Mouse (Mus musculus): Measurements from ENCODE around the gene Ppp6r1. TPM values are rescaled to one million over a fixed set of nuclear protein-coding genes. Genes with fewer than 3 reads are reported as not detected.
A peak's percentile ranks its signal among the peaks of the same experiment; 100 is the strongest.

The Ppp6r1 gene
- polyA plus RNA-seq, 1 experiment from 2014 or later = 4.3 TPM

DNA sequence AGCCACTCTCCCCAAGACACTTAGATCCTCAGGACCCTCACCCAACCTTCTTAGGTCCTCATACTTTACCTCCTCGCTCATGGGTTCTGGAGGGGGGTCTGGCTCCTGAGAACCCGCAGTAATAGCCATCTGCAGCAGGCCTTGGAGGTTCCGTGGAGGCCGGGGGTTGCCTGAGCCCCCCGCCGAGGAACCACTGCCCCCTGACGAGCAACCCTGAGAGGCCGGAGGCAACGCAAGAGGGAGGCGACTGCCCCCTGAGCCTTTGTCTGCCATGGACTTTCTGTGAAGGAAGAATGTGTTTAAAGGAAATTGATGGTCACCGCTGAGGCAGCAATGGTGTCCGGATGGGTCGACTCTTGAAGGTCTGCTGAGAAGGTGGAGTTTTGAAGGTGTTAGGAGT is 25.4 kb upstream of the Ppp6r1 start:
- peaks cover 15% of the 10 kb centered on the region for H3K36me3 ChIP-seq (ENCODE audit: control insufficient read depth, insufficient read depth, low read length)
- no peak for ATAC-seq
- peak overlapping the region; percentile 69 for H3K4me3 ChIP-seq (ENCODE audit: low read length)
- H3K27me3 ChIP-seq (replicated peaks; ENCODE audit: control insufficient read depth, insufficient read depth, low read length) = no peaks in the 10 kb centered on the region
- H3K9ac ChIP-seq (ENCODE audit: low read depth, low read length) = peak overlapping the region; percentile 63
- H3K4me2 ChIP-seq (ENCODE audit: low read length) = peak overlapping the region; percentile 86
- WGBS = under 1% methylated on average over 13 of the region's 13 CpGs
- no peaks in the 10 kb centered on the region for H3K9me3 ChIP-seq (ENCODE audit: control insufficient read depth, low read length)
- no peak overlapping the region; the same call in 1 of the 2 replicates for H3K27ac ChIP-seq (ENCODE audit: low read depth, low read length)
- H3K4me1 ChIP-seq (ENCODE audit: control insufficient read depth, insufficient read depth, low read depth, low read length) = peaks cover 8% of the 10 kb centered on the region

DNA sequence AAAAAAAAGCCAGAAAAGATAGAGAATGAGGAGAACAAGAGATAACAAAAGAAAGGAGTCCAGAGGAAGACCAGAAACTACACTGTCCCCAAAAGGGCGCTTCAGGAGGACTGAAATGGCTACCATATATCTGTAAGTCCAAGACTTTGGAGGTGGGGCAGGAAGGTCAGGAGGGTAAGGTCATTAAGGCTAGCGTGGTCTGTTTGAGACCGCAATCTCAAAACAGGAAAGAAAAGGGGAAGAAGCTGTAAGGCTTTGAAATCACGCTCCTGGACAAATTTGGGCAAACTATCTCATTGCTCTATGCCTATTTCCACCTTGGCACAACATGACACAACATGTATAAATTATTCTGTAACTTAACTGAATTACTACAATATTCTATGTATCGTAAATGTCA is 24.5 kb upstream of the Ppp6r1 start:
- Histone ChIP-seq H3K27me3 (replicated peaks; ENCODE audit: control insufficient read depth, insufficient read depth, low read length) (no peaks in the 10 kb centered on the region), H3K4me2 (ENCODE audit: low read length) (no peak overlapping the region), H3K4me1 (ENCODE audit: control insufficient read depth, insufficient read depth, low read depth, low read length) (peaks cover 8% of the 10 kb centered on the region), H3K4me3 (ENCODE audit: low read length) (no peak overlapping the region), H3K36me3 (ENCODE audit: control insufficient read depth, insufficient read depth, low read length) (peaks cover 15% of the 10 kb centered on the region), H3K27ac (ENCODE audit: low read depth, low read length) (no peak overlapping the region), H3K9me3 (ENCODE audit: control insufficient read depth, low read length) (no peaks in the 10 kb centered on the region), H3K9ac (ENCODE audit: low read depth, low read length) (no peak overlapping the region)
- WGBS = 93% methylated on average over 5 of the region's 5 CpGs
- ATAC-seq = no peak

DNA sequence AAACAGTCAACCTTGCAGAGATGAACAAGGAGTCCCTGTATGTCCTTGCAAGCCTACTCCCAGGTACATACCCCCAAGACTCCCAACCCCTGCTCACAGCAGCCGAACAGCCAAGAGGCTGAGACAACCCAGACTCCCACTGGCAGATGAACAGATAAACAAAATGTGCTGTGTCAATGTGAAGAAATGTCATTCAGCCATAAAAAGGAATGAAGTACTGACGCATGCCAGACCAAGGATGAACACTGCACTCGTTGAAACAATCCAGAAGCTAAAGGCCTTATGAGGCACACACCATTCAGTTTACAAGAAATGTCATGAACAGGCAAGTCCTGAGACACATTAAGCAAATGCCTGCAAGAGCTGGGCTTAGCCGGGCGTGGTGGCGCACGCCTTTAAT is 16.4 kb upstream of the Ppp6r1 start:
- Histone ChIP-seq H3K4me1 (ENCODE audit: control insufficient read depth, insufficient read depth, low read depth, low read length) (no peaks in the 10 kb centered on the region), H3K27ac (ENCODE audit: low read depth, low read length) (no peak overlapping the region), H3K4me3 (ENCODE audit: low read length) (no peak overlapping the region), H3K4me2 (ENCODE audit: low read length) (no peak overlapping the region), H3K27me3 (replicated peaks; ENCODE audit: control insufficient read depth, insufficient read depth, low read length) (no peaks in the 10 kb centered on the region), H3K9ac (ENCODE audit: low read depth, low read length) (no peak overlapping the region), H3K9me3 (ENCODE audit: control insufficient read depth, low read length) (no peaks in the 10 kb centered on the region), H3K36me3 (ENCODE audit: control insufficient read depth, insufficient read depth, low read length) (peaks cover 28% of the 10 kb centered on the region)
- ATAC-seq = no peak
- 91% methylated on average over 7 of the region's 7 CpGs for WGBS

DNA sequence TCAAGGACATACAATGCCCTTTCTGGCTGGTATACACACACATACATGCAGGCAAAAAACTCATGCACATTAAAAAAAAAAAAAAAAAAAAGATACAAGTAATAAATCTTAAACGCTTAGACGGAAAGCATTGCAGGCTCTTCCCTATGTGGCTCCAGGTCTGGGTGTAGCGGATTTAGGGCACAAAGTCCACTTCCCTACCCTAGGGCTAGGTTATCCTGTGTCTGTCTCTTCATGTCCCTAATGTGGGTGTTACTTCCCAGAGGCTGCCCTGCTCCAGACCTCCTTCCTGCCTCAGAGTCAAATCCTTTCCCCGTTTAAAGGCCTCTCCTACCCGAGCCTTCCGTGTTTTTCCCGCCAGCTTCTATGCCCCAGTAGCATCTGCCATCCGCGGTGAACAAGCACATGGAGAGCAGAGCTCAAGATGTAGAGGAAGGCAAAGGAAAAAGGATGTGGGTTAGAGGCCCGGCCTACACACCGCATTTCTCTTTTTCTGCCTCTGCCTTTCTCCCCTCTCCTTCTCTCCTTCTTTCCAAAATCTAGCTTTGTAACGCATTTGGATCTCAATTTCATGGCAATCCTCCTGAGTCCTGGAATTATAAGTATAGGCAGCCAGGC is 15.4 kb upstream of the Ppp6r1 start:
- no peak overlapping the region for H3K4me3 ChIP-seq (ENCODE audit: low read length)
- no peak overlapping the region for H3K27ac ChIP-seq (ENCODE audit: low read depth, low read length)
- 91% methylated on average over 12 of the region's 12 CpGs for WGBS
- H3K4me1 ChIP-seq (ENCODE audit: control insufficient read depth, insufficient read depth, low read depth, low read length) = no peaks in the 10 kb centered on the region
- H3K27me3 ChIP-seq (replicated peaks; ENCODE audit: control insufficient read depth, insufficient read depth, low read length) = no peaks in the 10 kb centered on the region
- no peak for ATAC-seq
- no peaks in the 10 kb centered on the region for H3K9me3 ChIP-seq (ENCODE audit: control insufficient read depth, low read length)
- no peak overlapping the region for H3K4me2 ChIP-seq (ENCODE audit: low read length)
- no peak overlapping the region for H3K9ac ChIP-seq (ENCODE audit: low read depth, low read length)
- peaks cover 28% of the 10 kb centered on the region for H3K36me3 ChIP-seq (ENCODE audit: control insufficient read depth, insufficient read depth, low read length)

DNA sequence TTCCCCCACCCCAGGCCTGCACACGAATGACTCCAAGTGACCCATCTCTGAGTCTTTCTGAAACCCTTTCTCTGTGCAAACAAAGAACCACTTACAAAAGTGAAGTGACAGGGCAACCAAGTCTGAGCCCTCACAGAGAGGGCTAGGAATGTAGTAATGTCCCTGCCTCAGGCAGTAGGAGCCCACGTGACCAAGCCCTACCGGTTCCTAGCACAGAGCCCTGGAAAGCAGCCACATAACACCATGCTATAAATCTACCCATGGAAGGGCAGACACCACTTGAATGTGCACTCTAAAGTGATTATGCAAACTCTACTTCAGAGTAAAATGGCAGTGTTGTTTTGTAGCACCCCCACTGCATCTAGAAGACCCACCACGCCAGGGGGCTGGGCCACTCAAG is 13.1 kb upstream of the Ppp6r1 start:
- Histone ChIP-seq H3K4me1 (ENCODE audit: control insufficient read depth, insufficient read depth, low read depth, low read length) (no peaks in the 10 kb centered on the region), H3K36me3 (ENCODE audit: control insufficient read depth, insufficient read depth, low read length) (peaks cover 33% of the 10 kb centered on the region), H3K4me2 (ENCODE audit: low read length) (no peak overlapping the region), H3K27ac (ENCODE audit: low read depth, low read length) (no peak overlapping the region), H3K9me3 (ENCODE audit: control insufficient read depth, low read length) (no peaks in the 10 kb centered on the region), H3K27me3 (replicated peaks; ENCODE audit: control insufficient read depth, insufficient read depth, low read length) (no peaks in the 10 kb centered on the region), H3K4me3 (ENCODE audit: low read length) (no peak overlapping the region), H3K9ac (ENCODE audit: low read depth, low read length) (no peak overlapping the region)
- ATAC-seq = peak; percentile 42; the same call in 1 of the 2 replicates
- 55% methylated on average over 4 of the region's 4 CpGs for WGBS

DNA sequence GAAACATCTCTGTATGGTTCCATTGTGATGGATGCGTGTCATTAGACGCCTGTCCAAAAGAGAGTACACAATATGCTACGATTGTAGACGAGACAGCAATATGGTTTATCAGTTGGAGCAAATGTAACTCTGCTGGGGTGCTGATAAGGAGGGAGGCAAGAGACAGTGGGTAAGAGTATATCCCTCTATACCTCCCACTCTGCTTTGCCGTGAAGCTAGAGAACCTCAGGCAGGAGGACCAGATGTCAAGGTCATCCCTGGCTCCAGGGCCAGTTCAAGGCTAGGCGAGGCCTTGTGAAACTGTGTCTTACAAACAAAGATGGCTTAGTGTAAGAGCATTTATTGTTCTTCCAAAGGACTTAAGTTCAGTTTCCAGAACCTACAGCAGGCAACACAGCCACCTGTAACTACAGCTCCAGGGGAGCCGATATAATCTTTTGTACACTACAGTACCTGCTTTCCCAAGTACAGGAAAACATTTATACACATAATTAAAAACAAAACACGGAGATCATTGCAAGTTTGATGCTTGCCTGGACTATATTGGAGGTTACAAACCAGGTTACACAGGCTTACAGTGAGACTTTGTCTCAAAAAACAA is 11.9 kb upstream of the Ppp6r1 start:
- peaks cover 34% of the 10 kb centered on the region for H3K36me3 ChIP-seq (ENCODE audit: control insufficient read depth, insufficient read depth, low read length)
- H3K4me2 ChIP-seq (ENCODE audit: low read length) = no peak overlapping the region
- H3K9ac ChIP-seq (ENCODE audit: low read depth, low read length) = no peak overlapping the region
- no peak for ATAC-seq
- H3K4me3 ChIP-seq (ENCODE audit: low read length) = no peak overlapping the region
- 93% methylated on average over 8 of the region's 8 CpGs for WGBS
- no peak overlapping the region for H3K27ac ChIP-seq (ENCODE audit: low read depth, low read length)
- H3K27me3 ChIP-seq (replicated peaks; ENCODE audit: control insufficient read depth, insufficient read depth, low read length) = no peaks in the 10 kb centered on the region
- H3K4me1 ChIP-seq (ENCODE audit: control insufficient read depth, insufficient read depth, low read depth, low read length) = no peaks in the 10 kb centered on the region
- no peaks in the 10 kb centered on the region for H3K9me3 ChIP-seq (ENCODE audit: control insufficient read depth, low read length)

DNA sequence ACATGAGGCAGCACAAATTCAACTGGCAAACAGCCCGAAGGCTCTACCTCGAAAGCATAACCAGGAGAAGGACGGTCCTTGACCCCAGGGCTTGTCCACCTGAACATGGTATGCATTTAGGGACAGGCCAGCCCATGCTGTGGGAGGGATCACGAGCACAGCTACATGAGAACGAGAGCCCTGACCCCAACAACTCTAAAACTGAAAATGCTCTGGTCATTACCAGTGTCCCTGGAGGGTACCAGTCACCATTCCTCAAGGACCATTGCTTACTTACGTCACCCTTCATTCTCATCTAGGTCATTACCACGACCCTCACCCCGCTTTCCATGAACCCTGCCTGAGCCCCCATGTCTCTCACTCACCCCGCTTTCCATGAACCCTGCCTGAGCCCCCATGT is 10.3 kb upstream of the Ppp6r1 start:
- Histone ChIP-seq H3K9me3 (ENCODE audit: control insufficient read depth, low read length) (no peaks in the 10 kb centered on the region), H3K4me2 (ENCODE audit: low read length) (no peak overlapping the region), H3K36me3 (ENCODE audit: control insufficient read depth, insufficient read depth, low read length) (peaks cover 26% of the 10 kb centered on the region), H3K27me3 (replicated peaks; ENCODE audit: control insufficient read depth, insufficient read depth, low read length) (no peaks in the 10 kb centered on the region), H3K9ac (ENCODE audit: low read depth, low read length) (no peak overlapping the region), H3K4me3 (ENCODE audit: low read length) (no peak overlapping the region), H3K27ac (ENCODE audit: low read depth, low read length) (no peak overlapping the region), H3K4me1 (ENCODE audit: control insufficient read depth, insufficient read depth, low read depth, low read length) (no peaks in the 10 kb centered on the region)
- 97% methylated on average over 9 of the region's 9 CpGs for WGBS
- no peak for ATAC-seq

DNA sequence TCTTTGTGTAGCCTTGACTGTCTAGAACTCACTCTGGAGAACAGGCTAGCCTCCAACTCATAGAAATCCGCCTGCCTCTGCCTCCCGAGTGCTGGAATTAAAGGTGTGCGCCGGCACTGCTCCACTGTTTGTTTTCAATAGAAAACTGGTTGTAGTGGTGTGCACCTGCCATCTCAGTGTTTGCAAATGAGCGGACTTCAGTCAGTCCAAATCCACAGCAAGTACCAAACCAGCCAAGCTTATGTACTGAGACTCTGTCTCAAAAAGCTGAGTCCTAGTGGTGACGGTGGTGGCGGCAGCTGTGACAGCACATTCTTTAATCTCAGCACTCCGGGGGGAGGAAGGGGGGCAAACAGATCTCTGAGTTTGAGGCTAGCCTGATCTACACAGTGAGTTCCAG is 9.7 kb upstream of the Ppp6r1 start:
- no peak overlapping the region for H3K9ac ChIP-seq (ENCODE audit: low read depth, low read length)
- peaks cover 24% of the 10 kb centered on the region for H3K36me3 ChIP-seq (ENCODE audit: control insufficient read depth, insufficient read depth, low read length)
- WGBS = 97% methylated on average over 8 of the region's 8 CpGs
- no peak for ATAC-seq
- H3K4me3 ChIP-seq (ENCODE audit: low read length) = no peak overlapping the region
- no peak overlapping the region for H3K4me2 ChIP-seq (ENCODE audit: low read length)
- H3K9me3 ChIP-seq (ENCODE audit: control insufficient read depth, low read length) = no peaks in the 10 kb centered on the region
- H3K27me3 ChIP-seq (replicated peaks; ENCODE audit: control insufficient read depth, insufficient read depth, low read length) = no peaks in the 10 kb centered on the region
- no peaks in the 10 kb centered on the region for H3K4me1 ChIP-seq (ENCODE audit: control insufficient read depth, insufficient read depth, low read depth, low read length)
- H3K27ac ChIP-seq (ENCODE audit: low read depth, low read length) = no peak overlapping the region

DNA sequence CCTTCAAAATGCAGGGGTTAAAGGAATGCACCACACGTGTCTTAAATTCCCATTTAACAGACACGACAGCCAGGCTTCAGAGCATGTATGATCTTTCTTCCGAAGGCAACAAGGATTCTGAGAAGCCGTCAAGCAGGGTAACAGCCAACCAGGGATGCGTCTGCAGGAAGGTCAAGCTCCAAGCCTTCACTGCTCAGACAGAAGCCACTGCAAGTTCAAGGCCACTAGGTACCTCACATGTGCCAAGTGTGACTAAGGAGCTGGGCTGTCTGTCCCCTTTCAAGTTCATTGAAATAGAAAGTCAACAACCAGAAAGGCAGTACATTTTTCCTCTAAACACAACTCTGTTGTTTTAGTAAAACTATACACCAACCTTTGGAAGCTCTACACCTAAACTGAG is 8.1 kb upstream of the Ppp6r1 start:
- Histone ChIP-seq H3K36me3 (ENCODE audit: control insufficient read depth, insufficient read depth, low read length) (peaks cover 24% of the 10 kb centered on the region), H3K27ac (ENCODE audit: low read depth, low read length) (no peak overlapping the region), H3K4me1 (ENCODE audit: control insufficient read depth, insufficient read depth, low read depth, low read length) (no peaks in the 10 kb centered on the region), H3K4me2 (ENCODE audit: low read length) (no peak overlapping the region), H3K27me3 (replicated peaks; ENCODE audit: control insufficient read depth, insufficient read depth, low read length) (no peaks in the 10 kb centered on the region), H3K9me3 (ENCODE audit: control insufficient read depth, low read length) (no peaks in the 10 kb centered on the region), H3K4me3 (ENCODE audit: low read length) (no peak overlapping the region), H3K9ac (ENCODE audit: low read depth, low read length) (no peak overlapping the region)
- no peak for ATAC-seq
- WGBS = 98% methylated on average over 5 of the region's 5 CpGs

All from hindbrain, embryonic 16.5 days (tissue).